Mouse (Mus musculus) hindbrain, postnatal 0 days (tissue): ENCODE results near the gene Nat8f5. TPM values are rescaled to one million over a fixed set of nuclear protein-coding genes. Genes with fewer than 3 reads are reported as not detected.
"Not testable (repeated sequence)": the region's sequence is repeated elsewhere in the genome, so short reads cannot be mapped to it uniquely, and the experiment has no call there.

Source experiments
- ATAC-seq: fragments of 200-750 bp; cut with Nextera tagmentation; 2 replicates; pipeline ENCODE4 v1.8.0; 2017; ENCODE audit warnings: mild to moderate bottlenecking, moderate TSS enrichment, moderate library complexity
- DNase-seq: peaks from one replicate; pipeline ENCODE4 v3.0.0-alpha.2; 2015; ENCODE audit warnings: low spot score
- H3K27ac ChIP-seq: fragments of 300-500 bp; sonication (generic); 2 replicates; pipeline ENCODE4 v1.5.1; 2014; ENCODE audit warnings: mild to moderate bottlenecking
- H3K27me3 ChIP-seq: fragments of 300-500 bp; sonication (generic); 2 replicates; pipeline ENCODE4 v1.6.1; 2014; ENCODE audit warnings: low read length, mixed read lengths; ENCODE audit not compliant: insufficient read depth
- H3K36me3 ChIP-seq: fragments of 300-500 bp; sonication (generic); 2 replicates; pipeline ENCODE4 v1.6.1; 2014; ENCODE audit warnings: low read length, mixed read lengths; ENCODE audit not compliant: insufficient read depth
- H3K4me1 ChIP-seq: fragments of 300-500 bp; sonication (generic); 2 replicates; pipeline ENCODE4 v1.6.1; 2014; ENCODE audit warnings: antibody characterized with exemption, low read length, mixed read lengths; ENCODE audit not compliant: insufficient read depth
- H3K4me2 ChIP-seq: fragments of 300-500 bp; sonication (generic); 2 replicates; pipeline ENCODE4 v1.6.1; 2014; ENCODE audit warnings: low read depth, mild to moderate bottlenecking, low read length, moderate library complexity, mixed read lengths
- H3K4me3 ChIP-seq: fragments of 300-500 bp; sonication (generic); 2 replicates; pipeline ENCODE4 v1.5.1; 2014; ENCODE audit warnings: low read length
- H3K9ac ChIP-seq: fragments of 300-500 bp; sonication (generic); replicated peaks from 2 replicates; pipeline ENCODE4 v1.6.1; 2014; ENCODE audit warnings: mild to moderate bottlenecking, low read length, moderate library complexity, mixed read lengths
- H3K9me3 ChIP-seq: fragments of 300-500 bp; sonication (generic); 2 replicates; pipeline ENCODE4 v1.6.1; 2016; ENCODE audit warnings: low read length, mixed read lengths
- CTCF ChIP-seq: IDR thresholded peaks from 2 replicates; pipeline ENCODE4 v1.5.1; 2016; ENCODE audit warnings: antibody characterized with exemption, control low read depth, low read depth
- WGBS: fragments of 180-500 bp; shearing (Covaris S2); extraction: QIAGEN DNeasy Blood & Tissue Kit; methylation state at CpG from one replicate; pipeline ENCODE4 v1.1.7; 2014; 5-methylcytosine and 5-hydroxymethylcytosine counted together
- polyA plus RNA-seq: library from polyadenylated mRNA; unstranded; fragments of >200 nt; fragmentation: Nextera tagmentation; extraction: Ambion mirVana; gene quantifications from 2 replicates; pipeline ENCODE4 v1.2.1, GENCODE M21; 2015
- total RNA-seq: library from RNA; depleted of rRNA; stranded (reverse); fragments of >200 nt; gene quantifications from 2 replicates; pipeline ENCODE4 v1.2.3, GENCODE M21; 2014

Nat8f5 gene
- total and polyA plus RNA-seq, 2 experiments from 2014 or later, result 0.54 to 1.9 TPM

GRCm38 (mm10) chr6:85823382-85824090, 2.8 kb upstream of the Nat8f5 start:
- DNase-seq (no peak), ATAC-seq (no peak)
- Histone ChIP-seq H3K27me3 (no peaks in the 10 kb centered on the region), H3K4me2 (no peak overlapping the region), H3K9me3 (no peaks in the 10 kb centered on the region), H3K36me3 (no peaks in the 10 kb centered on the region), H3K4me1 (no peaks in the 10 kb centered on the region), H3K4me3 (no peak overlapping the region), H3K27ac (no peak overlapping the region), H3K9ac (no peak overlapping the region)
- 87% methylated on average over 1 of the region's 1 CpGs for WGBS
- no peak for TF ChIP-seq CTCF

GRCm38 (mm10) chr6:85822286-85822685, 1.5 kb upstream of the Nat8f5 start:
- no peak for TF ChIP-seq CTCF
- Histone ChIP-seq H3K4me1 (no peaks in the 10 kb centered on the region), H3K4me3 (no peak overlapping the region), H3K9ac (no peak overlapping the region), H3K27me3 (no peaks in the 10 kb centered on the region), H3K4me2 (no peak overlapping the region), H3K9me3 (no peaks in the 10 kb centered on the region), H3K27ac (no peak overlapping the region), H3K36me3 (no peaks in the 10 kb centered on the region)
- WGBS, result 87% methylated on average over 4 of the region's 4 CpGs
- ATAC-seq (no peak), DNase-seq (no peak)

- Histone ChIP-seq H3K27ac (no peak overlapping the region), H3K9me3 (no peaks in the 10 kb centered on the region), H3K4me1 (no peaks in the 10 kb centered on the region), H3K27me3 (no peaks in the 10 kb centered on the region), H3K4me3 (no peak overlapping the region), H3K36me3 (no peaks in the 10 kb centered on the region), H3K4me2 (no peak overlapping the region), H3K9ac (no peak overlapping the region)
- ATAC-seq (no peak), DNase-seq (no peak)
- no peak for TF ChIP-seq CTCF
- 20% methylated on average over 1 of the region's 1 CpGs for WGBS
These were observed 2.4 kb downstream of the Nat8f5 start for GRCm38 (mm10) chr6:85818338-85818737.

- WGBS, result 93% methylated on average over 2 of the region's 2 CpGs
- Histone ChIP-seq H3K9ac (no peak overlapping the region), H3K4me2 (no peak overlapping the region), H3K4me1 (no peaks in the 10 kb centered on the region), H3K4me3 (no peak overlapping the region), H3K27me3 (no peaks in the 10 kb centered on the region), H3K9me3 (no peaks in the 10 kb centered on the region), H3K27ac (no peak overlapping the region), H3K36me3 (no peaks in the 10 kb centered on the region)
- DNase-seq, result no peak
- no peak for ATAC-seq
- TF ChIP-seq CTCF, result no peak
These were observed 7.4 kb downstream of the Nat8f5 start for GRCm38 (mm10) chr6:85813339-85813738.

- not testable (repeated sequence) for H3K9ac ChIP-seq, H3K36me3 ChIP-seq, H3K4me1 ChIP-seq, H3K27ac ChIP-seq, DNase-seq, H3K9me3 ChIP-seq, H3K4me3 ChIP-seq, ATAC-seq, H3K27me3 ChIP-seq, H3K4me2 ChIP-seq
- WGBS, result 78% methylated on average over 2 of the region's 3 CpGs
These were observed 9.7 kb downstream of the Nat8f5 start for GRCm38 (mm10) chr6:85810942-85811537.

- not testable (repeated sequence) for H3K27ac ChIP-seq, DNase-seq
These were observed 10.3 kb downstream of the Nat8f5 start for GRCm38 (mm10) chr6:85810514-85810913.

GRCm38 (mm10) chr6:85809784-85810183, 11.0 kb downstream of the Nat8f5 start:
- H3K9ac ChIP-seq, H3K9me3 ChIP-seq, H3K4me1 ChIP-seq, H3K27me3 ChIP-seq, H3K36me3 ChIP-seq, H3K4me2 ChIP-seq, H3K4me3 ChIP-seq, ATAC-seq, H3K27ac ChIP-seq, DNase-seq: not testable (repeated sequence)
- 87% methylated on average over 2 of the region's 3 CpGs for WGBS

More at GRCm38 (mm10) chr6:85810514-85810913, 10.3 kb downstream of the Nat8f5 start:
- not testable (repeated sequence) for H3K9me3 ChIP-seq, H3K9ac ChIP-seq, H3K4me2 ChIP-seq, ATAC-seq, H3K36me3 ChIP-seq, H3K27me3 ChIP-seq, H3K4me3 ChIP-seq, H3K4me1 ChIP-seq
- 93% methylated on average over 2 of the region's 3 CpGs for WGBS

GRCm38 (mm10) chr6:85803180-85803579, 17.6 kb downstream of the Nat8f5 start:
- not testable (repeated sequence) for H3K4me1 ChIP-seq, H3K4me2 ChIP-seq, ATAC-seq, H3K4me3 ChIP-seq, H3K36me3 ChIP-seq, H3K27ac ChIP-seq, H3K9ac ChIP-seq, H3K9me3 ChIP-seq, H3K27me3 ChIP-seq, DNase-seq
- WGBS, result 58% methylated on average over 5 of the region's 5 CpGs
